Mouse (Mus musculus) induced T-regulatory cell, adult 2 months (primary cell): Measurements from ENCODE around the gene Tab1.

Source experiments
- DNase-seq: peaks from one replicate; pipeline ENCODE4 v3.0.0-alpha.2; 2012; ENCODE audit warnings: low read depth

The Tab1 gene

DNA sequence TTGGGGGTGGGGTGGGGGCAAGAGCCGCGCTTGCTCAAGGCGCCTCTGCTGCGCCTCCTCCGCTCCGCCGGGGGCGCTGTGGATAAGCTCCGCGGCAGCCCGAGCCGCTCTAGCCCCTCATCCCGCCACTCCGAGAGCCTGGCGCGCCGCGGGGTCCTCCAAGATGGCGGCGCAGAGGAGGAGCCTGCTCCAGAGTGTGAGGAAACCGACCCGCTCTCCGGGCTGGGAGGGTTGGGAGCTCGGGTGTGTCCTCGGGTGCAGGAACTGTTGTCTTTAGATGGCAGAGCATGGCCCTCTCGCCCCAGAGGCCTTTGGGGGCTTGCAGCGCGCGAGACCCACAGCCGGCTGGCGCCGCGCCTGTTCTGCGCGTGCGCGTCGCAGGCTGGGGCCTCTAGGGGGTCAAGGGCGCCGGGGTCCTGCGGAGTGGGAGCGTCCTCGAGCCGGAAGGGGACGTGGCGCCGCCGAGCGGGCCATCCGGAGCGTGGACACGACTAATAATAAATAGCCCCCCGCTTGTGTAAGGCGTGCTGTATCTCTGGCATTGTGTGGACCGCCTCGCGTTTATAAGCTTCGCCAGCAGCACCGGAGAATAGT lies at the start of gene Tab1:
Gene Tab1 (plus strand): TSS at position 135 of the 594 bp plus-strand sequence.
- peak; percentile 94 for DNase-seq

DNA sequence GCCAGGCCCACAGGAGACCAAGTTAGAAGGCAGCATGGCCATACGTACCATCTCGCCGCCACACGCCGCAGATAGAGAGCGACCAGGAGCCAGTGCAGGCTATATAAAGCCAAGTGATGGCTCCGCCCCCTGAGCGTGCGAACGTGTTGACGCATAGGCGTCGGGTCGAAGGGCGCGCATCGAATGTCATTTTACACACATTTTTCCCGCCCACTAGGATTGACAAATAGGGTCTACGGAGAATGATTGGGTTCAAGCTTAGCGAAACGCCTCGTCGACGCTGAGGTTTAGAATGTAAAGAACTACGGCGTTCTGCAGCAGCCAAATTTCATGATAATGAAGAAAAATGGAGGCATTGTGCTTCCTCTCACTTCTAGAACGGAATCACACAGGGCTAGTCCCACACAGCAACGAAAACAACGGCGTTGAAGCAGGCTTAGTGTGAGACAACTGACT lies 49.6 kb upstream of the Tab1 start:
- peak; percentile 100 for DNase-seq

DNA sequence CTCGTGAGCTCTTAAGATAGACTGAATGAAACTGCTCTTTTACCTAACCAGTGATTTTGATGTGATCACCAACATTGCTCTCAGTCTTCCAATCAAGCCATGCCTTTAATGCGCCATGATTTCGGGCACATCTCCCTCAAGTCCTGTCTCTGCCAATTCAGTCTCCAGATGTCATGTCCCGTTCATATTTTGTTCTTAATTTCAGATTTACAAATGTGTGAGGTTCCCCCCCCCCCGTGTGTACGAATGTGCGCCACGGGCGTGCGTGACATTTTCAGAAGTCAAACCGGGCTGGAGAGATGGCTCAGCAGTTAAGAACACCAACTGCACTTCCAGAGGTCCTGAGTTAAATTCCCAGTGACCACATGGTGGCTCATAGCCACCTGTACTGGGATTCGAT lies 49.2 kb upstream of the Tab1 start:
- no peak for DNase-seq

DNA sequence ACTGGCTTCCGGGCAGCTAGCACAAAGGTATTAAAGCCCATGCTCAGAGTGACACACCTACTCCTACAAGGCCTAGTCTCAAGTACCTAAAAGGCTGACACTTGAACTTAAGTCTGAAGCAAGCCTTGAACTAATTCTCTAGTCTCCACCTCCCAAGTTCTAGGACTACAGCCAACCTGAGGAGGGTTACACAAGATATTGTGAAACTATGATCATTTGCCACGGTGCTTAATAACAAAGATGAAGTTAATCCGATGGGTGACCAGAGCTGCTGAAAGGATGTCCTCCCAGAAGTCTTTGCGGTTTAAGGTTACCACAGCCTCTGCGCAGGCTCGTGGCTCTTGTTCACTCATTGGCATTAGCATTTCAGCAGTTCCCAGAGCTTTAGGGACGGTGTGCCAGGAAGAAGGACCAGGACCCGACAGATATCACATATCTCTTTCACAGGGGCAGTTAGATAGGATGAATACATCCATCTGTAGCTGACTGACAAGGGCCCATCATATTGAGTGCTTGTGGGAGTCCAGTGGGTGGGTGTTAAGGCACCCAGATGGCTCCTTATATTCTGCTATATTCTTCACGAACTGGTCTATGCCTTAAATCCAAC lies 45.4 kb upstream of the Tab1 start:
- no peak for DNase-seq

DNA sequence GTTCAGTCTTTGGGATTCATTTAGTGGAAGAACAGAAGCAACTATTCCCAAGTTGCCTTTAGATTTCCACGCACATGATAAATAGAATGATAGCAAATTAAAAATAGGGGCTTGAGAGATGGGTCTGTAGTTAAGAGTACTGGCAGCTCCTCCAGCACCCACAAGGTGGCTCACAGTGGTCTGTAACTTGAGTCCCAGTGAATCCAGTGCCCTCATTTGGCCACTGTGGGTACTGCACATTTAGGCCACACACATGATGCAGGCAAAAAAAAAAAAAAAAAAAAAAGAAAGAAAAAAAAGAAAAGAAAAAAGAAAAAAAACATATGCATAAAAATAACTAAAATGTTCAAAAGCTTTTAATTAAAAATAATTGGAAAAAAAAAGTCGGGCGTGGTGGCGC lies 44.3 kb upstream of the Tab1 start:
- peak; percentile 97 for DNase-seq

DNA sequence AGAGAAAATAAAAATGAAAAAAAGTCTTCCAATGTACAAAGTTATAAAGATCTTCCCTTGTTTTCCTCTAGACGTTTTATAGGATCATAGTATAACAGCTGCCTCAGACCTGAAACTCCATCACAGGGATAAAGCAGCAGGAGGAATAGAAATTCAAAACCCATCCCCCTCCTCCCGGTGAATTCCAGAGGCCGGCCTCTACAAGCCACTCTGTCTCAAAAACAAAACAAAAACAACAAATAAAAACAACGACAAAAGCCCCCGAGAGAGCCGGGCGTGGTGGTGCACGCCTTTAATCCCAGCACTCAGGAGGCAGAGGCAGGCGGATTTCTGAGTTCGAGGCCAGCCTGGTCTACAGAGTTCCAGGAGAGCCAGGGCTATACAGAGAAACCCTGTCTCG lies 42.8 kb upstream of the Tab1 start:
- DNase-seq = no peak

DNA sequence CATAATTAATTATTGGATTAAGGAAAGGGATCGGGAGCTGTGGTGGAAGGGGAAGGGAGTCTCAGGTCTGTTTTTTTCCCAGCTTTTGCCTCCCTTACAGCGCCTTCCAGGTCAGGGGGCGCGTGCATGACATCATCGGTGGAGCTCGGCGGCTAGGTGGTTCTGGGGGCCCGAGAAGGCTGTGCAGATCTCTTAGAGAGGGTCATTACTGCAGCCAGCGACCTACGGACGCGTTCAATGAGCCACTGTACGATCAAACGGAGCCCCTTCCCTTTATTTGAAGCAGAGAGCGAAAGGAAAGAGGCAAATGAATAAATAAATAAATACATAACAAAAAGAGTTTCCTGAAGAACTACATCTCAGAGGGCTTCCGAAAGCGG lies 42.2 kb upstream of the Tab1 start:
- DNase-seq = no peak

DNA sequence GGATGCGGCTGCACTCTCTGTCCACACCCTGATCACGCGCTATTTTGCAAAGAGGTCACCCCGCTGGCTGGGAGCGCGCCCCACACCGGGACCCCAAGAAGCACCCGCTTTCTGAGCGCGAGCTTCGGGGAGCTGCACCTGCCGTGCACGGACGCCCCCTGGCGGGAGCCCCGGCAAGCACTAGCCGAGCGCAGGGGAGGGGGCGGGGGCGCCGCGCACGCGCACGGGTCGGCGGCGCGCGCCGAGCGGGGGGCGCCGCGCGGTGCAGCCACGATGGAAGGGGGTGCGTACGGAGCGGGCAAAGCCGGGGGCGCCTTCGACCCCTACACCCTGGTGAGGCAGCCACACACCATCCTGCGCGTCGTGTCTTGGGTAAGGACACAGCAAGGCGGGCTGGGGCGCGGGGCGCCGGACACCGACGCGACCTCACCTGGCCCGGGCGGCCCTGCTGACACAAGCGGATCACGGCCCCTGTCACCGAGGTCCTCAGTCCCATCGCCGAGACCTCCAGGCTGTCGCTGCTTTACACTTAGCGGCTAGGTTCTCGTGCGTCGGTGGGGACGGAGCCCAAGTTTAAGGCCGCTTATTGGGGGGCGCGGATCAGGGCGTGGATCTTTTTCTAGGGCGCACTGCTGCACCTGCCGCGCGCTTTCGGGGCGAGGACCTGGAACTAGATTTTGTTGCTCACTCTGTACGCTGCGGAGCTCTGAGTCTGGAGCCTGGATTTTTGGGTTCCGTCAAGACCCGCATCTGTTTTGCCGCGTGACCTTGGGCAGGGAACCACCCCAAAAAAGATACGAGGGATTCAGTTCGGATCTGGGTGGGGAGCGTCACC lies 41.6 kb upstream of the Tab1 start, which contains the start of the genes Syngr1 and Rpl3:
Gene Syngr1 (plus strand): TSS at position 214 of the 835 bp plus-strand sequence.
Gene Rpl3 (minus strand): TSS at position 748 of the 835 bp plus-strand sequence.
- peak; percentile 84 for DNase-seq

DNA sequence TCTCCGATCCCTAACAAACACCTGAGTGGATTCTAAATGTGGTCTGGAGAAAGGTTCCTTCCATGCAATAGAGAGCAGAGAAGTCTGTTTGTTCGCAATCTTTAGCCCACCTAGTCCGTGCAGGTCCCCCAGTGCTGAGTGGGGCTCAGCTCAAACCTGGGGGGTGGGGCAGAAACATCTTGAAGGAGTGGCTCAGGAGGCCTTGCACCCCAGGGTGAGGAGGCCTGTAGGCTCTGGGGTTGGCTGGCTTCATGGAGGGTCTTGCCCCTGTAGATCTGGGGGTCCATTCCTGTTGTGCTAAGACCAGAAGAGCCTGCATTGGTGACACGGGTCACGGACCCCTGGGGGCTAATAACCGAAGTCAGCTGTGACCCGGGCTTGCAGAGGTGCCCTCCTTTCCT lies 40.9 kb upstream of the Tab1 start:
- DNase-seq = no peak

DNA sequence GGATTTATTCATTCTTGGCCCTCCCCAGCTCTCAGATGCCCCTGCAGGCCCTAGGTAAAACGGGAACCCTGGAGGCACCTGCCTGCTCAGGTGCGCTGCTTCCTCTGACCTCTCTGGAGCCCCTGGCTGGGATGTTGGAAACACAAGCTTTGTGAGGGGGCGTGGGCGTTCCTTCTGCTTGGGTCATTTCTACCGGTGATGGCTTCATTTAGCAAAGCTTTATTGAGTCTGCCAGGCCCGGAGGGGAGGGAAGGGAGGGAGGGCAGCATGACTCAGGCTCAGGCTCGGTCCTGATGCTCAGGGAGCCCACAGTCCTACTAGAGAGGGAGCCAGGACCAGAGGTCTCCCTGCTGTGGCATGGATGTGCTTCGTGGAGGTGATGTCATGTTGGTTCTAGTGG lies 40.3 kb upstream of the Tab1 start:
- no peak for DNase-seq

DNA sequence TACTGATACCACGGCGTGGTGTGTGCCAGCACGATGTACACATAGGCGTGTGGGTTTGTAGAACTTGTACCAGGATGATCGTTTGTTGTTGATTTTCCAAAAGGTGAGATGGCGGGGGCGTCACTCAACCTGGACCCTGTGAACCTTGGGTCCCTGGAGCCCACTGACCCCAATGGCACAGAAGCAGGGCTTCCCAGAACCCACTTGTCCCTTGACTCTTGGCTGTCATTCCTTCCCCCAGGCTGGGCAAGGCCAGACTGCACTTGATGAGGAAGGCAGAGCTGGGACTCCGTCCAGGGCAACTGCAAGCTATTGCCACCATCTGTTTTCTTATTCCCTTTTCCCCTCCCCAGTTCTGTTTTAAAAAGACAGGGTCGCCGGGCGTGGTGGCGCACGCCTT lies 38.7 kb upstream of the Tab1 start:
- no peak for DNase-seq

DNA sequence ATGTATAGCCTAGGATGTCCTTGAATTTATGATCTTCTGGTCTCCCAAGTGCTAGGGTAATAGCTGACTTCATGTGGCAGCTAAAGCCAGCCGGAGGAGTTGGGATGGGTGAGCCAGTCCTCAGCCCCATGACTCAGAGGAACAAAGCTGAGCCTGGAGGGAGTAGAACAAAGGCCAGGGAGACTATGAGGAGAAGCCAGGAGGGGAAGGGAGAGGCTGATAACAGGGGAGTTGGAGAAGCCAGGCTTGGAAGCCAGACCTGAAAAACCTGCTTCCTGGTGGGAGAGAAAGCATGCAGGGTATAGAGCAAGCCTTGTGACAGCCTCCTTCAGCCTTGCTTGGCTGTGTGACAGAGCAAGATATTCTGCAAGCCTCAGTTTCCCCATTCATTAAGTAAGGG lies 37.3 kb upstream of the Tab1 start:
- DNase-seq = no peak

DNA sequence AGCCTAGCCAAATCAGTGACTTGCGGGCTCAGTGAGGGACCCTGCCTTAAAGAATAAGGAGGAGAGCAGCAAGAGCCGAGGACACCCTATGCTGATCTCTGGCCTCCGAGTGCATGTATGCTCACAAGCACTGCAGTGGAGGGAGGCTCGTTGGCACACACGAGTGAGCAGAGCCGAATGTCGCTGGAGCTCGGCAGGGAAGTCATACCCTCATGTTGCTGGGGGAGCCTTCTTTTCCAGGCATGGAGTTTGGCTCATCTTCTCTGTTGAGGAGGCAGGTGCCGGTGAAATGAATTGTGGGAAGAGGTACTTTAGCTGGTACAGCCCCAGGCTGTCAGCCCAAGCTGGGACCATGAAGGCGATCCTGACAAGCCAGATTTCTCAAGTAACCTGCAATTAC lies 36.5 kb upstream of the Tab1 start:
- DNase-seq = no peak

DNA sequence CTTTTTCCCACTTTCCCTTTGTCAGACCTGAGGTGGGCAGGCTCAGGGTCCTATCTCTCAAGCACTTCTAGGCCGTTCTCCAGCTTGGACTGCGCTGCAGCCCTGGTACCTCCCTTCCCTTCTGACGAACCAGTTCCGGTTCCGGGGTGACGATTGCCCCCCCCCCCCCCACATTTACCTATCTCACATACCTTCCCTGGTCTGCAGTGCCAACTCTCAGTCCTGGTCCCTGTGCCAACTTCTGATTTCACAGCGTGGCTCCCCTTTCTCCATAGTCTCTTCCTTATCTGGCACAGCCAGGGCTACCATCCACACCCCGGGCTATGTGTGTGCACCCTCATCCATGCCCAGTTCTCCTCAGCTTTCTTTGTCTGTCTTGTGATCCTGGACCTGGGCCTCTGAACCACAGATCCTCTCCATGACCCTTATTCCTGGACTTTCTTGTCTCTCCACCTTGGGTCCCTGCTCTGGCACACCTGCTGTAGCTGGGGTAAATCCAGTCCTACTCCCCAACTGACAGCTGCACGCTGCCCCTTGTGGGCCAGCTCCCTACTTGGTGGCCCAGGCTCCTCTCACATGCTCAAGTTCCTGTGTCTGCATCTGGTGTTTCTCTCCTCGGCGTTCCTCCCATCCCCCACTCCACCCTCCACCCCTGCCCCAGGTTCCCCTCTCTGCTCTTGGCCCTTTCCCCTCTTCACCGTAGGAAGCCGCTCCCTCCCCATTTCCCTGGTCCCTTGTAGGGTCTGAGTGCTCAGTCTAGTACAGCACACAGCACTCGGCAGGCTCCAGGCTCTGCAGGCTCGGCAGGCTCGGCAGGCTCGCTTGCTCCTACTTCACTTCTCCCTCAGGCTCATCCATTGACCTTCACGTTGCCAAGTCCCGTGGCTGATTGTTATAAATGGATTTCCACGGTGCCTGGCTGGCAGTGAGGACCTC lies 35.7 kb upstream of the Tab1 start:
- DNase-seq = peak; percentile 41

DNA sequence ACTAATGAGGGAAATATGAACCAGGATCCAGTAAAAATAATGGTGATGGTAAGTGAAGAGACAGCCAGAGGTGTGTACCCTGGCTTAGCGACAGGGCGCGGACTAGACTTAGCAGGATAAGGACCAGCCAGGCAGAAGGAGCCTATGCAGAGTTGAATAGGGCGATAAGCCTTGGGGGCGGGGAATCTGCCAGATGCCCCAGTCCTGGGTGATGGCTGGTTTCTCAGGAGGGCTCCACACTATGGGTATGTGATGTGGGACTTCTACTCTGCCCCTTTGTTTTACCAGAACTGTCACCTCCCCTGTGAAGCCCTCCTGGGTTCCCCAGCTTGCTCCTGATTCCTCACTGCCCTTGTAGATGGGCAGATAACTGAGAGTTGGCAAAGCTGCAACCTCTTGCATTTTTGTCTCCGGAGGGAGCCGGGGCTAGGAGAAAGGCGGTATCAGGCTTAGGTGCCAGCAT lies 34.9 kb upstream of the Tab1 start:
- DNase-seq = no peak

DNA sequence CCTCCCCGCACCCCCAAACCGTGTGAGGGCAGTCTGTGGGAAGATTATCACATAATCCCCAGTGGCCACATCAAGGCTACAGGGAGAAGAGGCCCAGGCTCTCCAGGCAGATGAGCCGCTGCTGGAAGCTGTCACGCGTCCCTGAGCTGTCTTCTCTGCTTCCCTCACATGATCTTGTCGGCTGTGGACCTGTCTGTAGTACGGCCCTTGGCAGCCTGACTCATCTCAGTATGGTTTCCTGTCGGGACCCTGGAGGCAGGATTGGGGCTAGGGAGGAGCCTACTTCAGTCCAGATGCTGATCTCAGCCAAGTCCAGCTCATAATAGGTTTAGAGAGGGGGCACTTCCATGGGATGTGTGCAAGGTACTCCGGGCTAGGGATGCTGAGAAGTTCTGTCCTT lies 34.1 kb upstream of the Tab1 start:
- no peak for DNase-seq

DNA sequence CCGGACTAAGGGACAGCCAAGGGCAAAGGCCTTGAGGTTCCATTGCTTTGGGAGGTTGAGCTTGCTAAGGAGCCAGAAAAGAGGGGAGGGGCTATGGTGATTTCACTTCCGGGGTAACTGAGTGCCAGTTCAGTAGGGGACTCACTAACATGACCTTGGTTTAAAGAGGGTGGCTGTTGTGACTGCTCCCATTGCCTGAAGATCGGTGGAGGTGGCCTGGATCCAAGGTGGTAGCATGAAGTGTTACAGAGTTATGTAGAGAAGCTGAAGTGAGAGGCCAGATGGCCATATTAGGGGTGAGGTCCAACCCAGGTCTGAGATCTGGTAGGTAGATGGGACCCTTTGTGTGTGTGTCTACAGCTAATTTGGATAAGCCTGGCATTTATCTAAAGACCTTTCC lies 33.5 kb upstream of the Tab1 start:
- DNase-seq = no peak

DNA sequence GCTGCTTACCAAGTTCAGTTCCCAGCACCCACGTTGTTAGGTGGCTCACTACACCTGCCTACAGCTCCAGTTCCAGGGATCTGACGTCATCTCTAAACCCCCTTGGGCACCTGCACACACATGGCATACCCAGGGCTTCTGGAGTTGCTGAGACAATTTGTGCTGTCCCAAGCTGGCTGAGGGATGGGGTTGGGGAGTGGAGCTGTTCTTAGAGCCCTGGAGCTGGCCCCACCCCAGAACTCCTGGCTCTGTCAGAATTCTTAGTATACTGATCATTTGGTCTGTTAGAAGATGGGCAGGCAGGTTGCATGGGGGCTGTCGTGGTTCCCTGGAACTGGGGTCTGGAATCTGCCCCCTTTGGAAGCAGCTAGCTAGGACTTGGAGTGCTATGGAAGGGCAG lies 32.7 kb upstream of the Tab1 start:
- DNase-seq = no peak

DNA sequence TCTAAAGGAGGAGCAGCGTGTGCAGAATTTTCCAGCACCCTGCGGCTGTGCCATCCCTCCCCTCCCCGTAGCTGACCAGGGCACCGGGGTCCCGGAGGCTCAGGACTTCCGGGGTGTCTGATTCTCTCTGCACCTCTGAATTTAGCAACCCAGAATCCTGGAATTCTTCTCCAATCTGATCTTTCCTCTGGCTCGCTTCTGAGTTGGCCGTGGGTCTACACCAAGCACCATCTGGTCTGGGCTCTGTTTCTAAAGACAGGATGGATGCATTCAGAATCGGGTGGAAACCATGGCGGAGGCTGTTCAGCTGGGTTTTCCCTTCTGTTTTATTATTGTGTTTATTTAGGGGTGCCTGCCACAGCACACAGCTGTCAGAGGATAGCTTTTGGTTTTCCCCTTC lies 32.1 kb upstream of the Tab1 start:
- no peak for DNase-seq

DNA sequence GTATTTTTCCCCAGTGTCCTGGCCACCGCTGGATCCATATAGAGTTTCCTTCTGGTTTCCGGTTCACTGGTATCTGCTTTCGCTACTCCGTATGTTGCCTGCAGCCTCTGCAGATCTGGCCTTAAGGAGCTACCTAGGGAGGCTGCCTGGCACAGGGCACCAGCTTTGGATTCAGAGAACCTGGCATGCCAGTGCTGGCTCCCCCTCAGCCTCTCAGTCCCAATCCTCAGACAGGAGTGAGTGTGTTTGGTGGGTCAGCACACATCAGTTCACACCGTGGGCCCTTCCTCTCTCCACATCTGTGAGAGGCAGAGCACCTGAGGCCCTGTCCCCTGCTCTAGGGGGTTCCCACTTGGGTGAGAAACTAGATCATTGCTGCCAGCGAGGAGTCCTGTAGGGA lies 31.4 kb upstream of the Tab1 start:
- DNase-seq = no peak

DNA sequence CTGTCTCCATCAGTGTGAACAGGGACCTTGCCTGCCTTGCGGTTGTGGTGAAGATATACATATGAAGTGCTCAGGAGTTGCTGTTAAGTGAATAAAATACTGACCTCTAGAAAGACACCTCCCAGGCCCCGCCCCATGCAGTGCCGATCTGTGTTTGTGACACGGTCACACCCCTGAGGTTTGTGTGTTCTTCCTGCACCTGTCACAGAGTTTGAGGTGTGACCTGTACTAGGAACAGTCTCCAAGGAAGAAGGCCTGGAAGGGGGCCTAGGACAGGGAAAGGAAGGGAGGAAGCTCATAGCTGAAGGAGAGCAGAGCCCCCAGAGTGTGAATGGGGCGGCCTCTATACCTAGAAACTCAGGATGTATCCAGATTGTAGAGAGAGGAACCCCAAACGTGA lies 30.4 kb upstream of the Tab1 start:
- no peak for DNase-seq
